Mouse (Mus musculus): ENCODE data around the gene Aanat. TPM values are rescaled to one million over a fixed set of nuclear protein-coding genes. Genes with fewer than 3 reads are reported as not detected.

Aanat gene
- total and polyA plus RNA-seq, 3 experiments = not detected

GRCm38 (mm10) chr11:116574982-116575381 lies 11.2 kb upstream of the Aanat start:
- DNase-seq = no peak

GRCm38 (mm10) chr11:116575396-116575795 lies 10.8 kb upstream of the Aanat start:
- DNase-seq = peak; percentile 77

GRCm38 (mm10) chr11:116579280-116579679 lies 7.0 kb upstream of the Aanat start:
- no peak for DNase-seq

GRCm38 (mm10) chr11:116580031-116580652 lies 6.1 kb upstream of the Aanat start:
- DNase-seq = no peak

- peak; percentile 81 for DNase-seq
Observed at GRCm38 (mm10) chr11:116580711-116581375, 5.4 kb upstream of the Aanat start.

- peak; percentile 92 for DNase-seq
Observed at GRCm38 (mm10) chr11:116581376-116581814, 4.8 kb upstream of the Aanat start, which contains the start of gene Ube2o. Gene Ube2o (minus strand): TSS chr11:116581447.

- DNase-seq = no peak
Observed at GRCm38 (mm10) chr11:116585682-116586081, 550 bp upstream of the Aanat start.

GRCm38 (mm10) chr11:116586801-116587631 lies 784 bp downstream of the Aanat start:
- DNase-seq = peak; percentile 75

GRCm38 (mm10) chr11:116589020-116589531 lies 2.8 kb downstream of the Aanat start:
- DNase-seq = no peak

GRCm38 (mm10) chr11:116589574-116589973 lies 3.3 kb downstream of the Aanat start:
- no peak for DNase-seq

- DNase-seq = no peak
Observed at GRCm38 (mm10) chr11:116591621-116592020, 5.4 kb downstream of the Aanat start.

- peak; percentile 92 for DNase-seq
Observed at GRCm38 (mm10) chr11:116592428-116592827, 6.2 kb downstream of the Aanat start.

- DNase-seq = no peak
Observed at GRCm38 (mm10) chr11:116593345-116593744, 7.1 kb downstream of the Aanat start.

- DNase-seq = no peak
Observed at GRCm38 (mm10) chr11:116596766-116597165, 10.5 kb downstream of the Aanat start.

GRCm38 (mm10) chr11:116598193-116598592 lies 12.0 kb downstream of the Aanat start:
- DNase-seq = no peak

- no peak for DNase-seq
Observed at GRCm38 (mm10) chr11:116599230-116599629, 13.0 kb downstream of the Aanat start.

- no peak for DNase-seq
Observed at GRCm38 (mm10) chr11:116601166-116601565, 14.9 kb downstream of the Aanat start.

- DNase-seq = no peak
Observed at GRCm38 (mm10) chr11:116602043-116602442, 15.8 kb downstream of the Aanat start.

- no peak for DNase-seq
Observed at GRCm38 (mm10) chr11:116603339-116603738, 17.1 kb downstream of the Aanat start.

GRCm38 (mm10) chr11:116604097-116604496 lies 17.9 kb downstream of the Aanat start:
- peak; percentile 43 for DNase-seq

- no peak for DNase-seq
Observed at GRCm38 (mm10) chr11:116607717-116608116, 21.5 kb downstream of the Aanat start.

GRCm38 (mm10) chr11:116609965-116610630 lies 23.9 kb downstream of the Aanat start:
- no peak for DNase-seq
